In genomic region chr9:45084556-45084955, GRCm38 (mm10) we compare ENCODE assay signal across 20 mouse cellular contexts. TPM values are rescaled to one million over a fixed set of nuclear protein-coding genes. Genes with fewer than 3 reads are reported as not detected.
DNase-seq lines count a peak whose midpoint lies in the region; ATAC-seq and TF ChIP-seq lines count a peak whose summit lies in the region.
"Had no signal": no experiment of that assay in that cellular context is flagged by ENCODE, and none has a peak within 500 bp of the region (broad histone marks: within the 10 kb centered on the region; RNA-seq: fewer than 3 reads in every experiment).

No protein-coding gene starts in this region.

- peak; percentile 92 for DNase-seq in heart, adult 11 months
- DNase-seq in heart, postnatal 25 days (ENCODE audit: low spot score), result no peak
- peak in 1 of 2 experiments; percentile 24 for DNase-seq in spleen, adult 2 months (ENCODE audit: low read depth in 1 of 2, low spot score in 2 of 2)
- DNase-seq in spleen, adult 12 weeks (ENCODE audit: low spot score), result no peak
- DNase-seq in kidney, postnatal 4 days, result no peak
- DNase-seq in frontal cortex, postnatal 36 days (ENCODE audit: low spot score in 2 of 2), result no peak
- DNase-seq: adrenal gland, adult 8-10 months; embryo, embryonic 11 days; forebrain, postnatal 0 days; lung, postnatal 14 days; thymus, adult 2 months had no signal

- no peaks in the 10 kb centered on the region for H3K36me3 ChIP-seq in spleen, adult 2 months (ENCODE audit: control insufficient read depth, insufficient read depth, low read length)
- H3K36me3 ChIP-seq: heart, embryonic 13.5 days; hindbrain, embryonic 15.5 days; kidney, embryonic 15.5 days; limb, embryonic 12.5 days; midbrain, embryonic 10.5 days had no signal

- H3K27ac ChIP-seq in spleen, adult 2 months (ENCODE audit: insufficient read depth, low read length), result 0 out of 2 replicates have a peak overlapping the region, but pooled peaks have one; percentile 13
- H3K27ac ChIP-seq: heart, embryonic 13.5 days; hindbrain, embryonic 15.5 days; kidney, embryonic 15.5 days; limb, embryonic 12.5 days; liver, embryonic 14.5 days; midbrain, embryonic 10.5 days had no signal

- no peak overlapping the region for H3K4me3 ChIP-seq in spleen, adult 2 months (ENCODE audit: extremely low read depth, insufficient read depth, insufficient read length)
- H3K4me3 ChIP-seq: heart, embryonic 13.5 days; hindbrain, embryonic 15.5 days; kidney, embryonic 15.5 days; limb, embryonic 12.5 days; midbrain, embryonic 10.5 days had no signal

- 34% methylated on average over 5 of the region's 5 CpGs for WGBS in spleen, adult 2 months

- H3K4me1 ChIP-seq in spleen, adult 2 months (ENCODE audit: control insufficient read depth, insufficient read depth, insufficient read length), result peaks cover 22% of the 10 kb centered on the region; the same call in 1 of the 2 replicates
- H3K4me1 ChIP-seq: heart, embryonic 13.5 days; hindbrain, embryonic 15.5 days; kidney, embryonic 15.5 days; limb, embryonic 12.5 days; midbrain, embryonic 10.5 days had no signal

- no peak for TF ChIP-seq POLR2A in spleen, adult 2 months (IDR thresholded peaks at IDR 0.05; ENCODE audit: low read depth, low read length)

- TF ChIP-seq CTCF in spleen, adult 2 months (IDR thresholded peaks at IDR 0.05; ENCODE audit: extremely low read depth, insufficient read depth, insufficient read length, insufficient replicate concordance), result no peak

- intact Hi-C loops in heart, postnatal 25 days (cut with DNase I), result no loop called here

- ATAC-seq in hematopoietic stem cell, adult 5-6 weeks (replicated peaks in 1 of 2; ENCODE audit: insufficient read depth in 1 of 2, low FRiP score in 2 of 2, low TSS enrichment in 1 of 2, low read depth in 1 of 2, poor library complexity in 2 of 2, severe bottlenecking in 2 of 2), result peak; percentile 27 to 53; a peak in 1 of 4 replicates
- ATAC-seq: forebrain, postnatal 0 days; intestine, embryonic 16.5 days had no signal

- H3K27me3 ChIP-seq in spleen, adult 2 months (ENCODE audit: control insufficient read depth, insufficient read depth, low read length), result no peaks in the 10 kb centered on the region
- H3K27me3 ChIP-seq: hindbrain, embryonic 15.5 days; limb, embryonic 12.5 days had no signal

RNA-seq across cellular contexts. Expression of gene Jaml, which starts 5.6 kb away (rescaled TPM):
- under 1 TPM; 0.26 to 0.84 TPM for total RNA-seq in heart, postnatal 25 days (2021)
- polyA plus RNA-seq in spleen, adult 2 months (2012; rRNA removed), result 2.4 and 2.8 TPM in 2 replicates
- total RNA-seq in hematopoietic stem cell, adult 5-6 weeks (2017), result 1.7 and 3.3 TPM in 2 replicates
- total RNA-seq: forebrain, postnatal 0 days; midbrain, postnatal 0 days had no signal

RNA-seq across cellular contexts. Expression of gene Mpzl3, which starts 29.6 kb away (rescaled TPM):
- 1 to 10 TPM; 1.5 to 2.6 TPM for total RNA-seq in heart, postnatal 25 days (2021)
- polyA plus RNA-seq in spleen, adult 2 months (2012; rRNA removed), result 1.7 and 2.2 TPM in 2 replicates
- 0.19 and 0.99 TPM in 2 replicates for total RNA-seq in hematopoietic stem cell, adult 5-6 weeks (2017)

RNA-seq across cellular contexts. Expression of gene Scn2b, which starts 33.0 kb away (rescaled TPM):
- 1 to 10 TPM; 1.1 TPM for total RNA-seq in heart, postnatal 25 days (2021)
- 0.97 and 1.8 TPM in 2 replicates for polyA plus RNA-seq in spleen, adult 2 months (2012; rRNA removed)
- 0.44 TPM in 1 of 2 replicates, not detected in the other for total RNA-seq in hematopoietic stem cell, adult 5-6 weeks (2017)

RNA-seq across cellular contexts. Expression of gene Mpzl2, which starts 45.0 kb away (rescaled TPM):
- 1 to 10 TPM in 1 of 2 experiments, under 1 TPM in 1; 0.81 to 1.0 TPM for total RNA-seq in heart, postnatal 25 days (2021)
- polyA plus RNA-seq in spleen, adult 2 months (2012; rRNA removed), result 0.49 TPM in 2 replicates
- total RNA-seq in hematopoietic stem cell, adult 5-6 weeks (2017), result 0.31 and 3.3 TPM in 2 replicates

RNA-seq across cellular contexts. Expression of gene Scn4b, which starts 53.6 kb away (rescaled TPM):
- 1 to 10 TPM; 2.5 to 2.8 TPM for total RNA-seq in heart, postnatal 25 days (2021)
- 0.47 and 0.91 TPM in 2 replicates for polyA plus RNA-seq in spleen, adult 2 months (2012; rRNA removed)
- total RNA-seq in hematopoietic stem cell, adult 5-6 weeks (2017), result 0.25 TPM in 1 of 2 replicates, not detected in the other
